Mouse (Mus musculus) C2C12 (cell line): ENCODE measurements around the gene Rnf220. TPM values are rescaled to one million over a fixed set of nuclear protein-coding genes. Genes with fewer than 3 reads are reported as not detected.

Experiments used
- H3K27me3 ChIP-seq: one replicate; pipeline ENCODE4 v1.6.1; 2011; ENCODE audit not compliant: control insufficient read depth, insufficient read depth, insufficient read length
- H3K36me3 ChIP-seq: one replicate; pipeline ENCODE4 v1.6.1; 2011; ENCODE audit not compliant: control insufficient read depth, insufficient read depth
- H3K4me3 ChIP-seq: one replicate; pipeline ENCODE4 v1.5.1; 2011; ENCODE audit warnings: mild to moderate bottlenecking, control low read depth; ENCODE audit not compliant: poor library complexity, insufficient read depth, severe bottlenecking
- H3K79me2 ChIP-seq: one replicate; pipeline ENCODE4 v1.6.1; 2011; ENCODE audit not compliant: control insufficient read depth, insufficient read depth
- H3K79me3 ChIP-seq: one replicate; pipeline ENCODE4 v1.6.1; 2011; ENCODE audit warnings: low read depth, control low read depth
- H3ac ChIP-seq: one replicate; pipeline ENCODE3; 2011; ENCODE audit warnings: low read depth; ENCODE audit not compliant: control insufficient read depth, insufficient read length
- CEBPB ChIP-seq: IDR thresholded peaks from one replicate; pipeline ENCODE4 v1.6.1; 2011; ENCODE audit warnings: low read depth, mild to moderate bottlenecking, control low read depth, moderate library complexity
- CTCF ChIP-seq: IDR thresholded peaks from one replicate; pipeline ENCODE4 v1.5.1; 2011; ENCODE audit not compliant: control insufficient read depth, insufficient read depth, insufficient read length
- FOSL1 ChIP-seq: IDR thresholded peaks from one replicate; pipeline ENCODE4 v1.8.0; 2011; ENCODE audit warnings: mild to moderate bottlenecking, low read length; ENCODE audit not compliant: poor library complexity, insufficient read depth, severe bottlenecking
- MAX ChIP-seq: IDR thresholded peaks from one replicate; pipeline ENCODE4 v1.6.1; 2011; ENCODE audit warnings: mild to moderate bottlenecking, control low read depth
- MYOD1 ChIP-seq: IDR thresholded peaks from one replicate; pipeline ENCODE4 v1.6.1; 2011; ENCODE audit warnings: low read depth; ENCODE audit not compliant: control insufficient read depth, insufficient read length
- MYOG ChIP-seq: IDR thresholded peaks from one replicate; pipeline ENCODE4 v1.6.1; 2011; ENCODE audit not compliant: control insufficient read depth, insufficient read length; ENCODE audit errors: extremely low read depth
- USF1 ChIP-seq: IDR thresholded peaks from one replicate; pipeline ENCODE4 v1.6.1; 2011; ENCODE audit warnings: low read depth, mild to moderate bottlenecking, control low read depth, moderate library complexity
- polyA plus RNA-seq: library from polyadenylated mRNA; unstranded; fragments of >200 nt; fragmentation: generic; extraction: Trizol; gene quantifications from one replicate; pipeline ENCODE4 v1.2.1, GENCODE M21; 2012; ENCODE audit warnings: missing spikeins

The Rnf220 gene
- polyA plus RNA-seq, 1 experiment = 61.2 TPM

- H3K36me3 ChIP-seq = no peaks in the 10 kb centered on the region
These were observed 144.8 kb downstream of the Rnf220 start for GRCm38 (mm10) chr4:117352071-117352470.

GRCm38 (mm10) chr4:117350139-117350693 is 146.6 kb downstream of the Rnf220 start:
- Histone ChIP-seq H3ac (no peak overlapping the region), H3K36me3 (no peaks in the 10 kb centered on the region), H3K4me3 (no peak overlapping the region), H3K27me3 (peaks cover 29% of the 10 kb centered on the region), H3K79me3 (no peaks in the 10 kb centered on the region), H3K79me2 (no peaks in the 10 kb centered on the region)
- TF ChIP-seq CEBPB (no peak), CTCF (no peak), MYOD1 (no peak), MAX (no peak), MYOG (no peak), USF1 (no peak), FOSL1 (no peak)

More at GRCm38 (mm10) chr4:117352071-117352470, 144.8 kb downstream of the Rnf220 start:
- TF ChIP-seq CTCF (no peak), CEBPB (no peak), MYOG (no peak), FOSL1 (no peak), MAX (no peak)
- Histone ChIP-seq H3K79me2 (no peaks in the 10 kb centered on the region), H3K27me3 (peaks cover 35% of the 10 kb centered on the region), H3ac (no peak overlapping the region), H3K4me3 (no peak overlapping the region), H3K79me3 (no peaks in the 10 kb centered on the region)

DNA sequence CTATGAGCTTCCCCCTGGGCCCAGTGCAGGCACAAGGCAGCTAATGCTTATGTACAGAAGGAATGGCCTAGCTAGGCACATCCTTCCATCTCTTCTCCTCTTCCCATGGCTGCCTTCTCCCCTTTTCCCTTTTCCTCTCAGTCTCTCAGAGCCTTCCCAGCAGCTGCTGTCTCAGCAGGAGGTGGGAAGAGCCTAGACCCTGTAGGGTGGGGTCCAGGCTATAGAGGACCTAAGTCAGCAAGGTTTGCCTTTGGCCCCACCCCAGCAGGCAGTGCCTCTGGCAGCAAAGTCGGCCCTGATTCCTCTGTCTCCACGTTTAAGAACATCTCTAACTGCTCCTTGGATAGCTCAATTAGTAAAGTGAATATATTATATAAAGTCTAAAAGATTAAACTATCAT is 147.5 kb downstream of the Rnf220 start:
- H3K79me3 ChIP-seq = no peaks in the 10 kb centered on the region
- no peaks in the 10 kb centered on the region for H3K79me2 ChIP-seq
- H3ac ChIP-seq = no peak overlapping the region
- H3K4me3 ChIP-seq = no peak overlapping the region
- peaks cover 24% of the 10 kb centered on the region for H3K27me3 ChIP-seq
- H3K36me3 ChIP-seq = no peaks in the 10 kb centered on the region
- TF ChIP-seq USF1 = no peak
- TF ChIP-seq CTCF = no peak
- no peak for TF ChIP-seq FOSL1
- no peak for TF ChIP-seq MYOD1
- TF ChIP-seq MYOG = no peak
- TF ChIP-seq MAX = no peak
- no peak for TF ChIP-seq CEBPB

DNA sequence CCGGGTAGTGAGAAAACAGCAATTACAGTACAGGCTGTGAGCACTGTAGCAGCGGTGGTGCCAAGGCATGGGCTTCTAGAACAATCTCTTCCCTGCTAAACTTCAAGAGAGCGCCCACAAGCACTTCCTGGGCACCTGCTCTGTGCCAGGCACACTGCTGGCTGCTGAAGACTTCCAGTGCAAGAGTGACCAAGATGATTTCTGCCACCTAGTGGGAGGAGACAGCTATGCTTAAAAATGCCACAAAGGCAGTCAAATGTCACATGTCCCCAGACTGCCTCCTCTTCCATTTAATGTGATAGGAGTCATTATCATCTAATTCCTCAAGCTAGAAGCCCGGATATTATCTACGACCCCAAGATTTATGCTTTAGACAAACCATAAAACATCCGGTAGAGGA is 150.8 kb downstream of the Rnf220 start:
- peaks cover 14% of the 10 kb centered on the region for H3K27me3 ChIP-seq

DNA sequence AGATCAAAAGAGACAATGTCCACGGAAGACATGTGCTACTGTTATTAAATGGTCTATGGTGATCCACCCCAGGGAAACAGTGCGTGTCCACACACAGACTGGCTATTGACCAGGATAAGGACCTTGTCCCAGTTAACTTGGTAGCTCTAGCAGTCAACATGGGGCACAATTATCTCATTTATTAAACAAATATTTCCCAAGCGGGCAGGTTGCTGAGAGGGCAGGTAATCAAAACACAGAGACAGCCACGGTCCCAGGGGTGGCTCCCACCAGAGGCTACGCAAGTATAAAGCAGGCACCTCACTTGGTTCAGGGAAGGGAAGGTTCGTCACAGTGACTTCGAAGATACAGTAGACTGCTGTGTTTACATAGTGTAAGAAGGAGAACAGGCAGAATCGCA is 153.5 kb downstream of the Rnf220 start:
- H3K4me3 ChIP-seq = no peak overlapping the region
- H3ac ChIP-seq = no peak overlapping the region
- H3K27me3 ChIP-seq = peaks cover 3% of the 10 kb centered on the region
- no peak for TF ChIP-seq USF1
- TF ChIP-seq CTCF = no peak
- no peak for TF ChIP-seq CEBPB
- no peak for TF ChIP-seq MAX
- TF ChIP-seq FOSL1 = no peak
- TF ChIP-seq MYOD1 = no peak
- TF ChIP-seq MYOG = no peak
- no peaks in the 10 kb centered on the region for H3K79me2 ChIP-seq
- H3K79me3 ChIP-seq = no peaks in the 10 kb centered on the region
- H3K36me3 ChIP-seq = no peaks in the 10 kb centered on the region

More for the DNA sequence above, 150.8 kb downstream of the Rnf220 start:
- Histone ChIP-seq H3K79me3 (no peaks in the 10 kb centered on the region), H3K36me3 (no peaks in the 10 kb centered on the region), H3K4me3 (no peak overlapping the region), H3K79me2 (no peaks in the 10 kb centered on the region), H3ac (no peak overlapping the region)
- peak; percentile 69 for TF ChIP-seq USF1
- no peak for TF ChIP-seq MAX
- TF ChIP-seq CTCF = peak; percentile 52
- no peak for TF ChIP-seq MYOD1

DNA sequence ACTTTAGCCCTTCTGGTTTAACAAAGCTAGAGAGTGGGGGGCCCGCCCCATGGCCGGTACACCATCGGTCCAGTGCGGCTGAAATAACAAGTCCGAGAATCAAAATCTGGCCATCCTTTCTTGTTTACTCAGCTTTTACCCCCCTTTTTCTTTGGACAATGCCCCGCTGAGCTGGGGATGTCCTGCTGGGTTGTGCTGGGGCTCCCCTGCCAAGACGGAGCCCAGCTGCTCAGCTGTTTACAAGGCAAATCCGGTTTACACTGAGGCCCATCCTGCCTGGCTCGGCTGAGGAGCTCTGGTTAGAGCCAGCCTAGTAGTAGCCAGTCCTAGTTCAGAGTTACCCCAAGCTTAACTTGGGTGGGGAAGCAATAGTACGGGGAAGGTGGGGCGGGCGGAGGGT is 154.1 kb downstream of the Rnf220 start:
- no peak overlapping the region for H3ac ChIP-seq
- H3K36me3 ChIP-seq = no peaks in the 10 kb centered on the region
- no peaks in the 10 kb centered on the region for H3K79me2 ChIP-seq
- no peaks in the 10 kb centered on the region for H3K27me3 ChIP-seq
- no peak overlapping the region for H3K4me3 ChIP-seq
- no peak for TF ChIP-seq CEBPB
- no peak for TF ChIP-seq MYOD1
- no peak for TF ChIP-seq MYOG
- TF ChIP-seq USF1 = no peak
- no peak for TF ChIP-seq MAX
- no peak for TF ChIP-seq FOSL1
- no peak for TF ChIP-seq CTCF
- H3K79me3 ChIP-seq = no peaks in the 10 kb centered on the region
